Mouse (Mus musculus): Measurements from ENCODE around the gene Fam172a. TPM values are rescaled to one million over a fixed set of nuclear protein-coding genes. Genes with fewer than 3 reads are reported as not detected.

Gene Fam172a
- polyA plus RNA-seq, 1 experiment: 16.3 TPM

DNA sequence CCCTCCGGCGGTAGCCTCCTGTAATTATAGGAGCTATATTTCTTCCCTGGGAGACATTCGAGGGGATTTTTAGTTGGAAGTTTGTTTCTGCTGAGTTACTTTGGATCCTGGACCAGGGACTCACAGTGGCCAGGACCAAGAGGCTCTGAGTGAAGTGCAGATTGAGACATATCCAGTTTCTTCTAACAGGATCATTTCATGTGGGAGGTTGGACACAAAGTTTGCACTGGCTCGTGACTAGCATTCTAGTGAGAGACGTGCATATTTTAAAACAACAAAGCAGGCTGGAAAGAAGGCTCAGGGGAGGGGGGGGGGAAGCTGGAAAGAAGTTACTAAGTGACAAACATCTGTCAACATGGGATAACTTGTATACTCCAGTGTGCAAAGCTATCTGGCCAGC, 481.2 kb downstream of the Fam172a start:
- Histone ChIP-seq H3K27me3 (ENCODE audit: control insufficient read depth, insufficient read depth, low read length) (no peaks in the 10 kb centered on the region; the same call in 1 of the 2 replicates), H3K4me1 (ENCODE audit: control insufficient read depth, insufficient read depth, low read length) (no peaks in the 10 kb centered on the region), H3K4me3 (replicated peaks; ENCODE audit: insufficient read depth, low read depth, low read length) (no peak overlapping the region), H3K27ac (ENCODE audit: insufficient read depth, low read length) (no peak overlapping the region)
- DNase-seq: no peak
- WGBS: 64% methylated on average over 5 of the region's 5 CpGs
- TF ChIP-seq CTCF (IDR thresholded peaks at IDR 0.05; ENCODE audit: borderline replicate concordance, insufficient read depth, low read depth, low read length) (no peak), POLR2A (IDR thresholded peaks at IDR 0.05; ENCODE audit: borderline replicate concordance, insufficient read depth, low read length) (no peak)

DNA sequence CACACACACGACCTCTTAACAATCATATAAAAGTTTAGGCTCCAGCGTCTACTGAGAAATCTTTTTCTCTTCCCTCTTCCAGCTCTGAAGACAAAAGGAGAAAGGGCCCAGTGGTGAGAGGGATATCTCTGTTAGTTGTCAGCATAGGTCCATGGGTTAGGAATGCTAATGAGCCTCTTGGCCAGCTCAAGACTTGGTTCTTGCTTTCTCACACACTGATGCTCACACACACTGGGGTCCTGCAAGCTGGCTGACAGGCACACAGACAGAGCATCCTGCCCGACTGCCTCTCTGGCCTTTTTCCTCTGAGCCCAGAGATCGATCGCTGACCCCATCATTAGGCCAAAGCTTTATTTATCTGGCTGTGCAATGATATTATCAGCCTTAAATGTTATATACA, 482.2 kb downstream of the Fam172a start:
- WGBS: 55% methylated on average over 5 of the region's 5 CpGs
- Histone ChIP-seq H3K27me3 (ENCODE audit: control insufficient read depth, insufficient read depth, low read length) (no peaks in the 10 kb centered on the region; the same call in 1 of the 2 replicates), H3K4me3 (replicated peaks; ENCODE audit: insufficient read depth, low read depth, low read length) (no peak overlapping the region), H3K27ac (ENCODE audit: insufficient read depth, low read length) (no peak overlapping the region), H3K4me1 (ENCODE audit: control insufficient read depth, insufficient read depth, low read length) (no peaks in the 10 kb centered on the region)
- TF ChIP-seq CTCF (IDR thresholded peaks at IDR 0.05; ENCODE audit: borderline replicate concordance, insufficient read depth, low read depth, low read length): no peak
- no peak for DNase-seq

DNA sequence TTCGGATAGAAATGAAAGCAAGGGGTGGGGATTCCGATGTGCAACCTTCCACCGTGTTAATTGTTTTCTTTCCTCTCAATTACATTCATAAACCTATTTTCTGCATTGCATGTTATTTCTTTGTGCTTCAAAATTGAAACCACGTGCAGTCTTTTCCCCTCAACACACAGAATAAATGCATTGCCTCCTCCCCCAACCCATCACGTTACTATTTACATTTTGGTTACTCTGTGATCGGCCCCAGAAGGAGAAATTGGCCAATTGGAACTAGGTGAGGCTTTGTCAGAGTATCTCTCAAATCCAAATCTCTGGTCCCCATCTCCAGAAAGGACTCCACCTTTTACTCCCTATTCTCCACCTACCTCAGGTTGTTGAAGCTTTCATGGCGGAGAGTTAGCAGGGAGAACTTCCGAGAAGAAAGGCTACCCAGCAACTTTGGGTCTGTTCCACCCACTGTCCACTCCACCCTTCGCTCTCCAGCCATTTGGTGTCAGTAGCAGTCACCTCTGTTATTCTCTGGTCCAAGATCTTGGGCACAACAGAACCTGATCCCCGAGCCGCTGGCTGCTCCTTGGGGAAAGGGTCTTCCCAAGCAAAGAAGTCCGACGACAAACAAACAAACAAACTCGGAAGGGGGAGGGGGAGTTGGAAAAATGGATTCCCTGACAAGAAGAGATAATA, 483.1 kb downstream of the Fam172a start:
- WGBS: 48% methylated on average over 14 of the region's 14 CpGs
- TF ChIP-seq POLR2A (IDR thresholded peaks at IDR 0.05; ENCODE audit: borderline replicate concordance, insufficient read depth, low read length) (no peak), CTCF (IDR thresholded peaks at IDR 0.05; ENCODE audit: borderline replicate concordance, insufficient read depth, low read depth, low read length) (no peak)
- H3K4me1 ChIP-seq (ENCODE audit: control insufficient read depth, insufficient read depth, low read length): peaks cover 5% of the 10 kb centered on the region; the same call in 1 of the 2 replicates
- no peak overlapping the region for H3K27ac ChIP-seq (ENCODE audit: insufficient read depth, low read length)
- no peak overlapping the region for H3K4me3 ChIP-seq (replicated peaks; ENCODE audit: insufficient read depth, low read depth, low read length)
- no peak for DNase-seq
- no peaks in the 10 kb centered on the region; the same call in 1 of the 2 replicates for H3K27me3 ChIP-seq (ENCODE audit: control insufficient read depth, insufficient read depth, low read length)

DNA sequence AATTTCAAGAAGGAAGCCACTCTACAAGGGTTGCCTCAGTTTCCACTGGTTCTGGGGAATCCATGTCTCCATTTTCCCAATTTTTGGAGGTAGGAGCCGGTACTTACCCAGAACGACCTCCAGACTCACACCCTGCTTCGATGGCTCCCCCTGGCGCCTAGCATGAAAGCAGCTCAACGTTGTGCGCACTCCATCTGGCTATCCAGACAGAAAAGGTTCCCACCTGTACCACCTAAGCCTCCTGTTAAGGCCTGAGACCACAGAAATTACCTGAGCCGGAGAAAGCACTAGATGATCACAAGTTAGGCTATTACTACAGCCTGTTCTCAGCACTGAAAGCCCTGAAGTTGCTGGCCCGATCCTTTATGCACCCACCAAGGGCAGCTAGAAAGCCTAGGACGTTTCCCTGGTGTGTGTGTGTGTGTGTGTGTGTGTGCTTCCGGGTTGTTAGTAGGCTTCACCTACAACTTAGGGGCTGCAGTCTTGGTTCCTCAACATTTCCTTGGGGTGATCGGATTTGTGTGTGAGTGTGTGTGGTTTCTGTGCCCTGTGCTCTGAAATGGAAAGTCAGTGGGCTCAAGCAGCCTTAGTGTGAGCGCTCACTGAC, 484.6 kb downstream of the Fam172a start:
- DNase-seq: peak in 1 of 2 experiments; percentile 14
- Histone ChIP-seq H3K27me3 (ENCODE audit: control insufficient read depth, insufficient read depth, low read length) (no peaks in the 10 kb centered on the region), H3K27ac (ENCODE audit: insufficient read depth, low read length) (no peak overlapping the region), H3K4me3 (replicated peaks; ENCODE audit: insufficient read depth, low read depth, low read length) (no peak overlapping the region), H3K4me1 (ENCODE audit: control insufficient read depth, insufficient read depth, low read length) (peaks cover 7% of the 10 kb centered on the region; the same call in 1 of the 2 replicates)
- peak; percentile 23; the same call in 1 of the 2 replicates for TF ChIP-seq CTCF (IDR thresholded peaks at IDR 0.05; ENCODE audit: borderline replicate concordance, insufficient read depth, low read depth, low read length)
- TF ChIP-seq POLR2A (IDR thresholded peaks at IDR 0.05; ENCODE audit: borderline replicate concordance, insufficient read depth, low read length): no peak
- 51% methylated on average over 12 of the region's 12 CpGs for WGBS

DNA sequence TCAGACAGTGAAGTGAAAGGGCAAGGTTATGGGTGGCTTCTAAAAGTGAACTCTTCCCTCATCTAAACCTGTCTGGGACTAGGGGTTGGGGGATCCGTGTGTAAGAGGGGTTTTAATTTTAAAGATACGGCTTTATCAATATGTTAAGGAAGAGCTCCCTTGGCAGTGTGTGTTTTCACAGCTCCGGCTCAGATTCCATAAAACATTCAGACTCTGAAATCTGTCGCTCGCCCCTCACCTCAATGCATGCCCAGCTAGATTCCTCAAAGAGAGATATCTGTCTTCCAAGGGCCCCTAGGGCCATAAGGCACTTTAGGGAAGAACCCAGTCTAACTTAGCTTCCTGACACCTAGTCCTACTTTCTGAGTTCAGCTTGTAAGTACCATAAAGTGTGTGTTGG, 486.0 kb downstream of the Fam172a start:
- DNase-seq: no peak
- WGBS: 85% methylated on average over 5 of the region's 5 CpGs
- peaks cover 7% of the 10 kb centered on the region; the same call in 1 of the 2 replicates for H3K4me1 ChIP-seq (ENCODE audit: control insufficient read depth, insufficient read depth, low read length)
- no peaks in the 10 kb centered on the region for H3K27me3 ChIP-seq (ENCODE audit: control insufficient read depth, insufficient read depth, low read length)
- H3K27ac ChIP-seq (ENCODE audit: insufficient read depth, low read length): no peak overlapping the region
- TF ChIP-seq POLR2A (IDR thresholded peaks at IDR 0.05; ENCODE audit: borderline replicate concordance, insufficient read depth, low read length) (no peak), CTCF (IDR thresholded peaks at IDR 0.05; ENCODE audit: borderline replicate concordance, insufficient read depth, low read depth, low read length) (no peak)
- H3K4me3 ChIP-seq (replicated peaks; ENCODE audit: insufficient read depth, low read depth, low read length): no peak overlapping the region

DNA sequence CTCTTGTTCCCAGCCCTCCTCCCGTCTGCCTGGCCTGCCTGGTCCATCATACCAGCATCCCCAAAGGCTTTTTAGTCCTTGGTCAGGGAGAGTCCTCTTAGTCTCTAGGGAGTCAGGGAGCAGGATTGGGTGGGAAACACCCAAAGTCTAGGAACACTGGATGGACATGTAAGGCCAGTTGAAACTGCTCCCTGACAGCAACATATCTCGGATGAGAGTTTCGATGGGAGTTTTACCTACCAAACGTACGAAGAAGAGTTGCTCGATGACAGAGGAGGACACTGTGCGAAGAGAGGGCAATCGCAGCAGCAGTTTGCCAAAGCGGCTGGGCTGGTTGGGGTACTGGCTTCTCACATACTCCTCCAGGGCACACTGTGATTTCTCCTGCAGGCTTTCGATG, 487.8 kb downstream of the Fam172a start:
- 34% methylated on average over 10 of the region's 10 CpGs for WGBS
- peaks cover 7% of the 10 kb centered on the region; the same call in 1 of the 2 replicates for H3K4me1 ChIP-seq (ENCODE audit: control insufficient read depth, insufficient read depth, low read length)
- H3K27ac ChIP-seq (ENCODE audit: insufficient read depth, low read length): no peak overlapping the region
- no peak for TF ChIP-seq CTCF (IDR thresholded peaks at IDR 0.05; ENCODE audit: borderline replicate concordance, insufficient read depth, low read depth, low read length)
- no peak for DNase-seq
- H3K4me3 ChIP-seq (replicated peaks; ENCODE audit: insufficient read depth, low read depth, low read length): no peak overlapping the region
- no peaks in the 10 kb centered on the region for H3K27me3 ChIP-seq (ENCODE audit: control insufficient read depth, insufficient read depth, low read length)

DNA sequence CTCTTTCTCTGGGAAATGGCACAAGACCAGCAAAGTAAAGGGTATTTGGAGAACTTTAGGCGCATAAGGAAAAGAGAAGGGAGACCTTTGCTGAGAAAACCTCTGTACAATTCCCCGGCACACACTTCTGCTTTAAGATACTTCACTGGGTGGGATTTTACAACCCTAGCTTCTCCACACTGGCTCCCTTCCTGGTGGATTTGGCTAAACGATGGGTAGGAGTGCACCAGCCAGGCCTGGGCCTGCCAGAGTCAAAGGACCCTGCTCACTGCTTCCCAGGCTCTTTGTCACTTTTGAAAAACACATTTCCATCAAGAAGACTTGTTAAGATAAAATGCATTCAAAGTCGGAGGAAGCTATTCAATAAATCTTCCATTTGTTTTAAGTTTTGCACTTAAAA, 491.4 kb downstream of the Fam172a start:
- peaks cover 7% of the 10 kb centered on the region; the same call in 1 of the 2 replicates for H3K4me1 ChIP-seq (ENCODE audit: control insufficient read depth, insufficient read depth, low read length)
- WGBS: 42% methylated on average over 4 of the region's 4 CpGs
- no peak overlapping the region for H3K4me3 ChIP-seq (replicated peaks; ENCODE audit: insufficient read depth, low read depth, low read length)
- H3K27ac ChIP-seq (ENCODE audit: insufficient read depth, low read length): no peak overlapping the region
- no peaks in the 10 kb centered on the region for H3K27me3 ChIP-seq (ENCODE audit: control insufficient read depth, insufficient read depth, low read length)
- TF ChIP-seq POLR2A (IDR thresholded peaks at IDR 0.05; ENCODE audit: borderline replicate concordance, insufficient read depth, low read length) (no peak), CTCF (IDR thresholded peaks at IDR 0.05; ENCODE audit: borderline replicate concordance, insufficient read depth, low read depth, low read length) (no peak)
- peak; percentile 21 to 36 for DNase-seq

Measured in cerebellum, adult 2 months (tissue).